Mouse (Mus musculus) forebrain, embryonic 11.5 days (tissue): ENCODE results near the gene Fam98c. TPM values are rescaled to one million over a fixed set of nuclear protein-coding genes. Genes with fewer than 3 reads are reported as not detected.

ENCODE experiments used
- ATAC-seq: fragments of 200-750 bp; cut with Nextera tagmentation; replicated peaks from 2 replicates; pipeline ENCODE4 v1.8.0; 2017; ENCODE audit warnings: moderate TSS enrichment; ENCODE audit not compliant: low FRiP score
- DNase-seq: peaks from one replicate; pipeline ENCODE4 v3.0.0-alpha.2; 2017; ENCODE audit warnings: low spot score
- H3K27ac ChIP-seq: fragments of 300-500 bp; sonication (generic); 2 replicates; pipeline ENCODE4 v1.5.1; 2014; ENCODE audit warnings: low read depth, low read length
- H3K27me3 ChIP-seq: fragments of 300-500 bp; sonication (generic); 2 replicates; pipeline ENCODE4 v1.6.1; 2014; ENCODE audit warnings: mild to moderate bottlenecking, low read length, mixed read lengths; ENCODE audit not compliant: control insufficient read depth, insufficient read depth
- H3K36me3 ChIP-seq: fragments of 300-500 bp; sonication (generic); 2 replicates; pipeline ENCODE4 v1.6.1; 2014; ENCODE audit warnings: mild to moderate bottlenecking, low read length, moderate library complexity, mixed read lengths; ENCODE audit not compliant: control insufficient read depth, insufficient read depth
- H3K4me1 ChIP-seq: fragments of 300-500 bp; sonication (generic); replicated peaks from 2 replicates; pipeline ENCODE4 v1.6.1; 2014; ENCODE audit warnings: low read length, mixed read lengths; ENCODE audit not compliant: control insufficient read depth, insufficient read depth
- H3K4me2 ChIP-seq: fragments of 300-500 bp; sonication (generic); 2 replicates; pipeline ENCODE4 v1.6.1; 2014; ENCODE audit warnings: low read depth, mild to moderate bottlenecking, low read length, moderate library complexity, mixed read lengths; ENCODE audit not compliant: severe bottlenecking
- H3K4me3 ChIP-seq: fragments of 300-500 bp; sonication (generic); 2 replicates; pipeline ENCODE4 v1.5.1; 2014; ENCODE audit warnings: low read depth, low read length
- H3K9ac ChIP-seq: fragments of 300-500 bp; sonication (generic); 2 replicates; pipeline ENCODE4 v1.6.1; 2014; ENCODE audit warnings: low read length
- H3K9me3 ChIP-seq: fragments of 300-500 bp; sonication (generic); 2 replicates; pipeline ENCODE4 v1.6.1; 2016; ENCODE audit warnings: low read length, mixed read lengths; ENCODE audit not compliant: control insufficient read depth
- WGBS: fragments of 180-500 bp; shearing (Covaris S2); extraction: QIAGEN DNeasy Blood & Tissue Kit; methylation state at CpG from one replicate; pipeline ENCODE4 v1.1.7; 2014; 5-methylcytosine and 5-hydroxymethylcytosine counted together
- polyA plus RNA-seq: library from polyadenylated mRNA; unstranded; fragments of >200 nt; fragmentation: Nextera tagmentation; extraction: Ambion mirVana; gene quantifications from 2 replicates; pipeline ENCODE4 v1.2.1, GENCODE M21; 2014

Gene Fam98c
- polyA plus RNA-seq, 1 experiment from 2014 or later, result 12.6 TPM

- no peaks in the 10 kb centered on the region for H3K36me3 ChIP-seq
- DNase-seq (peak; percentile 78), ATAC-seq (no peak)
- no peaks in the 10 kb centered on the region for H3K27me3 ChIP-seq
- no peak overlapping the region for H3K4me2 ChIP-seq
- H3K4me1 ChIP-seq, result peaks cover 6% of the 10 kb centered on the region; the same call in 1 of the 2 replicates
- H3K4me3 ChIP-seq, result no peak overlapping the region
- H3K27ac ChIP-seq, result no peak overlapping the region
- no peak overlapping the region for H3K9ac ChIP-seq
- H3K9me3 ChIP-seq, result no peaks in the 10 kb centered on the region
- WGBS, result 31% methylated on average over 7 of the region's 7 CpGs
Measured at GRCm38 (mm10) chr7:29126173-29126915, 29.7 kb downstream of the Fam98c start.

GRCm38 (mm10) chr7:29124970-29125369 lies 31.1 kb downstream of the Fam98c start, which contains the start of gene Ryr1:
Gene Ryr1, minus strand, starts transcription at chr7:29125179.
- DNase-seq (peak; percentile 86), ATAC-seq (peak; percentile 84)
- H3K4me3 ChIP-seq, result peak within 1 kb of the TSS; percentile 33
- H3K4me1 ChIP-seq, result peaks cover 6% of the 10 kb centered on the region; the same call in 1 of the 2 replicates
- H3K27ac ChIP-seq, result no peak within 1 kb of the TSS
- 1% methylated on average over 16 of the region's 16 CpGs for WGBS
- H3K4me2 ChIP-seq, result peak within 1 kb of the TSS; percentile 87
- peak within 1 kb of the TSS; percentile 64 for H3K9ac ChIP-seq
- H3K36me3 ChIP-seq, result no peaks in the 10 kb centered on the region
- H3K27me3 ChIP-seq, result no peaks in the 10 kb centered on the region
- H3K9me3 ChIP-seq, result no peaks in the 10 kb centered on the region

GRCm38 (mm10) chr7:29123531-29124358 lies 32.3 kb downstream of the Fam98c start:
- Histone ChIP-seq H3K4me2 (no peak overlapping the region), H3K36me3 (no peaks in the 10 kb centered on the region), H3K9me3 (no peaks in the 10 kb centered on the region), H3K4me3 (no peak overlapping the region), H3K27ac (no peak overlapping the region), H3K4me1 (peaks cover 6% of the 10 kb centered on the region; the same call in 1 of the 2 replicates), H3K9ac (no peak overlapping the region), H3K27me3 (no peaks in the 10 kb centered on the region; the same call in 1 of the 2 replicates)
- WGBS, result 56% methylated on average over 5 of the region's 5 CpGs
- ATAC-seq, result no peak
- DNase-seq, result no peak

- no peaks in the 10 kb centered on the region; the same call in 1 of the 2 replicates for H3K27me3 ChIP-seq
- no peak overlapping the region for H3K4me2 ChIP-seq
- ATAC-seq, result no peak
- no peak overlapping the region for H3K4me3 ChIP-seq
- H3K9me3 ChIP-seq, result no peaks in the 10 kb centered on the region
- H3K4me1 ChIP-seq, result peaks cover 7% of the 10 kb centered on the region; the same call in 1 of the 2 replicates
- 90% methylated on average over 9 of the region's 9 CpGs for WGBS
- no peak overlapping the region for H3K27ac ChIP-seq
- no peak overlapping the region for H3K9ac ChIP-seq
- no peak for DNase-seq
- H3K36me3 ChIP-seq, result no peaks in the 10 kb centered on the region
Measured at GRCm38 (mm10) chr7:29122821-29123220, 33.2 kb downstream of the Fam98c start.

GRCm38 (mm10) chr7:29119526-29119925 lies 36.5 kb downstream of the Fam98c start:
- Histone ChIP-seq H3K27me3 (no peaks in the 10 kb centered on the region; the same call in 1 of the 2 replicates), H3K9ac (no peak overlapping the region), H3K4me3 (no peak overlapping the region), H3K9me3 (no peaks in the 10 kb centered on the region), H3K27ac (no peak overlapping the region), H3K36me3 (no peaks in the 10 kb centered on the region), H3K4me2 (no peak overlapping the region), H3K4me1 (peaks cover 4% of the 10 kb centered on the region; the same call in 1 of the 2 replicates)
- WGBS, result 65% methylated on average over 1 of the region's 1 CpGs
- no peak for ATAC-seq
- DNase-seq, result no peak

- WGBS, result 8% methylated on average over 18 of the region's 18 CpGs
- no peak for ATAC-seq
Measured at GRCm38 (mm10) chr7:29118142-29118851, 37.7 kb downstream of the Fam98c start.

GRCm38 (mm10) chr7:29108992-29109955 lies 46.8 kb downstream of the Fam98c start:
- Histone ChIP-seq H3K4me3 (no peak overlapping the region; the same call in 1 of the 2 replicates), H3K27me3 (peaks cover 2% of the 10 kb centered on the region; the same call in 1 of the 2 replicates), H3K9ac (peak overlapping the region; percentile 35; the same call in 1 of the 2 replicates), H3K4me1 (no peaks in the 10 kb centered on the region; the same call in 1 of the 2 replicates), H3K9me3 (no peaks in the 10 kb centered on the region), H3K4me2 (peak overlapping the region; percentile 37), H3K36me3 (no peaks in the 10 kb centered on the region), H3K27ac (no peak overlapping the region)
- ATAC-seq (no peak), DNase-seq (no peak)
- 30% methylated on average over 38 of the region's 38 CpGs for WGBS

More at GRCm38 (mm10) chr7:29118142-29118851, 37.7 kb downstream of the Fam98c start:
- no peak for DNase-seq
- Histone ChIP-seq H3K9me3 (no peaks in the 10 kb centered on the region), H3K36me3 (no peaks in the 10 kb centered on the region), H3K4me2 (no peak overlapping the region), H3K9ac (no peak overlapping the region), H3K27me3 (no peaks in the 10 kb centered on the region; the same call in 1 of the 2 replicates), H3K4me1 (peaks cover 2% of the 10 kb centered on the region; the same call in 1 of the 2 replicates), H3K27ac (no peak overlapping the region), H3K4me3 (no peak overlapping the region)
